Comparison of ENCODE assay signal across 16 mouse cellular contexts in the genomic region with DNA sequence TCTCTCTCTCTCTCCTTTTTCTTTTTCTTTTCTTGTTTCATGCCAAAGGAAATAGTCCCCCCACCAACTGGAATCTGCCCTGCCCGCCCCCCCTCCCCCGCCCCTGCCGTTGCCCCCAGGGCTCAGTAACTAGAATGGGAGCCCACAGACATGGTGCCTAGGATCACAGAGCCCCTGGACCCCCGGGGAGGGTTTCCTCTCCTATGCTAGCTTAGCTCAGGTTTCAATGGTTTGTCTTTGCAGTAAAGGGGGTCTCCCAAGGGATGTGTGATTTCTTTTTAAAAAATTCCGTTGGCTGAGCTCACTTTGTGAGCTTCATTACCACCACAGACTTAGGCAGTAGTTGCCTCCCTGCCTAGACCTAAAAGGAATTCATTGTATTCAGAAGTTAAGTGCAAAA.
DNase-seq lines count a peak whose midpoint lies in the region; ATAC-seq lines count a peak whose summit lies in the region.
"Had no signal": no experiment of that assay in that cellular context is flagged by ENCODE, and none has a peak within 500 bp of the region (broad histone marks: within the 10 kb centered on the region; RNA-seq: fewer than 3 reads in every experiment).

No protein-coding gene starts in this region.

- H3K9me3 ChIP-seq in hindbrain, embryonic 10.5 days, result no peaks in the 10 kb centered on the region
- H3K9me3 ChIP-seq in hindbrain, embryonic 11.5 days (ENCODE audit: control insufficient read depth, low read length), result no peaks in the 10 kb centered on the region
- no peaks in the 10 kb centered on the region for H3K9me3 ChIP-seq in embryonic facial prominence, embryonic 11.5 days (replicated peaks; ENCODE audit: control insufficient read depth, low read length)
- H3K9me3 ChIP-seq in limb, embryonic 12.5 days, result no peaks in the 10 kb centered on the region
- H3K9me3 ChIP-seq: heart, embryonic 15.5 days; megakaryocyte, embryonic 14.5 days had no signal

- no peaks in the 10 kb centered on the region for H3K27me3 ChIP-seq in hindbrain, embryonic 10.5 days (ENCODE audit: insufficient read depth, poor library complexity, severe bottlenecking)
- H3K27me3 ChIP-seq in hindbrain, embryonic 11.5 days (ENCODE audit: control insufficient read depth, insufficient read depth, low read length), result no peaks in the 10 kb centered on the region
- no peaks in the 10 kb centered on the region for H3K27me3 ChIP-seq in embryonic facial prominence, embryonic 11.5 days (ENCODE audit: control insufficient read depth, insufficient read depth, low read length)
- H3K27me3 ChIP-seq in limb, embryonic 12.5 days, result no peaks in the 10 kb centered on the region
- H3K27me3 ChIP-seq: heart, embryonic 15.5 days; megakaryocyte, embryonic 14.5 days had no signal

- 12% methylated on average over 5 of the region's 5 CpGs for WGBS in hindbrain, embryonic 10.5 days
- WGBS in hindbrain, embryonic 11.5 days, result 10% methylated on average over 5 of the region's 5 CpGs
- WGBS in embryonic facial prominence, embryonic 11.5 days, result 2% methylated on average over 4 of the region's 5 CpGs
- 1% methylated on average over 4 of the region's 5 CpGs for WGBS in limb, embryonic 12.5 days

- H3K4me3 ChIP-seq in hindbrain, embryonic 10.5 days, result no peak overlapping the region
- no peak overlapping the region for H3K4me3 ChIP-seq in hindbrain, embryonic 11.5 days (ENCODE audit: low read depth, low read length)
- H3K4me3 ChIP-seq in embryonic facial prominence, embryonic 11.5 days (ENCODE audit: low read depth, low read length), result no peak overlapping the region
- no peak overlapping the region for H3K4me3 ChIP-seq in limb, embryonic 12.5 days (replicated peaks)
- H3K4me3 ChIP-seq: erythroblast, embryonic 14.5 days; heart, embryonic 15.5 days; megakaryocyte, embryonic 14.5 days had no signal

- ATAC-seq in hindbrain, embryonic 11.5 days (ENCODE audit: low FRiP score), result no peak
- ATAC-seq in embryonic facial prominence, embryonic 11.5 days (replicated peaks; ENCODE audit: insufficient number of reproducible peaks, low FRiP score, low TSS enrichment, low read depth), result peak; percentile 70; the same call in 1 of the 2 replicates
- ATAC-seq in limb, embryonic 12.5 days (ENCODE audit: insufficient number of reproducible peaks, insufficient read depth, low FRiP score, low TSS enrichment, low read depth), result peak; percentile 83
- ATAC-seq: liver, postnatal 0 days; midbrain, embryonic 16.5 days had no signal

- no peaks in the 10 kb centered on the region for H3K36me3 ChIP-seq in hindbrain, embryonic 10.5 days
- H3K36me3 ChIP-seq in hindbrain, embryonic 11.5 days (ENCODE audit: control insufficient read depth, insufficient read depth, low read length), result no peaks in the 10 kb centered on the region
- H3K36me3 ChIP-seq in embryonic facial prominence, embryonic 11.5 days (replicated peaks; ENCODE audit: control insufficient read depth, insufficient read depth, low read depth, low read length), result no peaks in the 10 kb centered on the region
- no peaks in the 10 kb centered on the region for H3K36me3 ChIP-seq in limb, embryonic 12.5 days
- H3K36me3 ChIP-seq: heart, embryonic 15.5 days had no signal

- H3K9ac ChIP-seq in hindbrain, embryonic 11.5 days (ENCODE audit: low read depth, low read length), result no peak overlapping the region
- H3K9ac ChIP-seq in embryonic facial prominence, embryonic 11.5 days (replicated peaks; ENCODE audit: low read length), result no peak overlapping the region
- H3K9ac ChIP-seq in limb, embryonic 12.5 days (replicated peaks), result no peak overlapping the region
- H3K9ac ChIP-seq: heart, embryonic 15.5 days; liver, postnatal 0 days had no signal

- H3K27ac ChIP-seq in hindbrain, embryonic 10.5 days, result no peak overlapping the region
- no peak overlapping the region for H3K27ac ChIP-seq in hindbrain, embryonic 11.5 days (ENCODE audit: low read depth, low read length)
- no peak overlapping the region for H3K27ac ChIP-seq in embryonic facial prominence, embryonic 11.5 days (replicated peaks; ENCODE audit: low read depth, low read length)
- peak overlapping the region; percentile 72 for H3K27ac ChIP-seq in limb, embryonic 12.5 days
- H3K27ac ChIP-seq: heart, embryonic 15.5 days had no signal

- peaks cover 31% of the 10 kb centered on the region for H3K4me1 ChIP-seq in hindbrain, embryonic 10.5 days (replicated peaks)
- H3K4me1 ChIP-seq in hindbrain, embryonic 11.5 days (replicated peaks; ENCODE audit: control insufficient read depth, insufficient read depth, low read length), result no peaks in the 10 kb centered on the region
- no peaks in the 10 kb centered on the region; the same call in 1 of the 2 replicates for H3K4me1 ChIP-seq in embryonic facial prominence, embryonic 11.5 days (ENCODE audit: control insufficient read depth, insufficient read depth, low read length)
- H3K4me1 ChIP-seq in limb, embryonic 12.5 days (replicated peaks), result peaks cover 43% of the 10 kb centered on the region
- H3K4me1 ChIP-seq: heart, embryonic 15.5 days; megakaryocyte, embryonic 14.5 days had no signal

- DNase-seq in hindbrain, embryonic 10.5 days (ENCODE audit: low spot score), result peak; percentile 22
- no peak for DNase-seq in hindbrain, embryonic 11.5 days (ENCODE audit: low spot score)
- peak; percentile 73 for DNase-seq in embryo, embryonic 11 days
- DNase-seq in embryonic facial prominence, embryonic 11.5 days (ENCODE audit: low spot score), result peak; percentile 74
- no peak for DNase-seq in adrenal gland, adult (ENCODE audit: inconsistent age in 2 of 2, low spot score in 1 of 2)
- DNase-seq in right cerebral cortex, postnatal 4 days, result no peak
- DNase-seq: adrenal gland, adult 2 months; cerebellum, adult 8-10 months; gastrocnemius, postnatal 25 days; liver, postnatal 0 days; lung, postnatal 14 days had no signal

- H3K4me2 ChIP-seq in hindbrain, embryonic 11.5 days (replicated peaks; ENCODE audit: low read depth, low read length), result no peak overlapping the region
- H3K4me2 ChIP-seq in embryonic facial prominence, embryonic 11.5 days (ENCODE audit: low read depth, low read length), result no peak overlapping the region
- H3K4me2 ChIP-seq in limb, embryonic 12.5 days, result peak overlapping the region; percentile 33
- H3K4me2 ChIP-seq: heart, embryonic 15.5 days had no signal

Comparison
In these comparisons a context has a peak if more than half of its experiments do, and no peak if none do; other contexts are left out.
1. DNase-seq: peak in hindbrain, embryonic 10.5 days (single experiment), embryo, embryonic 11 days (single experiment) and embryonic facial prominence, embryonic 11.5 days (single experiment); none in hindbrain, embryonic 11.5 days (single experiment), adrenal gland, adult (0 of 2) and right cerebral cortex, postnatal 4 days (single experiment).